Mouse (Mus musculus): ENCODE measurements at regions not wholly inside any gene's neighbourhood (a gene's known extent, or its start where the extent isn't known, plus 50 kb on each side); places are given as distances from the start of the nearest gene placed in this dataset.
A peak's percentile ranks its signal among the peaks of the same experiment; 100 is the strongest.
"Not testable (repeated sequence)": the region's sequence is repeated elsewhere in the genome, so short reads cannot be mapped to it uniquely, and the experiment has no call there.

DNA sequence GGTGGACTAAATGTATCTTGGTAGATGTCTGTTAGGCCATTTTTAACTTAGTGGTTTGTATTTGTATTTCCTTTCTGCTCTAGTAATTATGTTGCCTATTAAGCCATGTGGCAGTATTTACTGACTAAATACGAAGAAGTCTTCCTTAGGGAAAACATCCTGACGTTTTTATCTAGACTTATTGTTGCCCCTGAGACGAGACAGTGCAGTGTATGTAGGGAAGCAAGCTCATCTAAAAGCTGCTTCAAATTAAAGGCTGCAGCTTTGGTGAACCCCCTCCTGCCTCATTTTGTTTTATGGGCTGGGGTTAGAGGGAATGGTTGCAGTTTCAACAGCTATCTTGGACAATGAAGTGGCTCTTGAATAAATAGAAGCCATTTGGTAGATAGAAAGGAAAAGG is 54.6 kb upstream of the C1galt1 start:
- no peak for TF ChIP-seq CTCF (conservative IDR thresholded peaks at IDR 0.05)
- no peak overlapping the region for H3K4me3 ChIP-seq
- no peak for DNase-seq (ENCODE audit: low spot score in 2 of 2)

GRCm38 (mm10) chr6:7789071-7789470 is 55.6 kb upstream of the C1galt1 start:
- H3K4me3 ChIP-seq = no peak overlapping the region
- no peak for TF ChIP-seq CTCF (conservative IDR thresholded peaks at IDR 0.05)
- no peak for DNase-seq (ENCODE audit: low spot score in 2 of 2)
- no peak overlapping the region for H3K27ac ChIP-seq

More for the DNA sequence above, 54.6 kb upstream of the C1galt1 start:
- no peak overlapping the region for H3K27ac ChIP-seq

- no peak for DNase-seq (ENCODE audit: low spot score in 2 of 2)
Observed at GRCm38 (mm10) chr6:7785407-7785806, 59.2 kb upstream of the C1galt1 start.

GRCm38 (mm10) chr6:7783059-7783458 is 61.6 kb upstream of the C1galt1 start:
- TF ChIP-seq CTCF (conservative IDR thresholded peaks at IDR 0.05) = no peak
- DNase-seq (ENCODE audit: low spot score in 2 of 2) = no peak
- H3K27ac ChIP-seq = no peak overlapping the region
- no peak overlapping the region for H3K4me3 ChIP-seq

More at GRCm38 (mm10) chr6:7785407-7785806, 59.2 kb upstream of the C1galt1 start:
- Histone ChIP-seq H3K4me3 (no peak overlapping the region), H3K27ac (no peak overlapping the region)
- TF ChIP-seq CTCF (conservative IDR thresholded peaks at IDR 0.05) = no peak

GRCm38 (mm10) chr6:7779959-7780358 is 64.7 kb upstream of the C1galt1 start:
- Histone ChIP-seq H3K27ac (no peak overlapping the region), H3K4me3 (no peak overlapping the region)
- no peak for TF ChIP-seq CTCF (conservative IDR thresholded peaks at IDR 0.05)
- DNase-seq (ENCODE audit: low spot score in 2 of 2) = no peak

DNA sequence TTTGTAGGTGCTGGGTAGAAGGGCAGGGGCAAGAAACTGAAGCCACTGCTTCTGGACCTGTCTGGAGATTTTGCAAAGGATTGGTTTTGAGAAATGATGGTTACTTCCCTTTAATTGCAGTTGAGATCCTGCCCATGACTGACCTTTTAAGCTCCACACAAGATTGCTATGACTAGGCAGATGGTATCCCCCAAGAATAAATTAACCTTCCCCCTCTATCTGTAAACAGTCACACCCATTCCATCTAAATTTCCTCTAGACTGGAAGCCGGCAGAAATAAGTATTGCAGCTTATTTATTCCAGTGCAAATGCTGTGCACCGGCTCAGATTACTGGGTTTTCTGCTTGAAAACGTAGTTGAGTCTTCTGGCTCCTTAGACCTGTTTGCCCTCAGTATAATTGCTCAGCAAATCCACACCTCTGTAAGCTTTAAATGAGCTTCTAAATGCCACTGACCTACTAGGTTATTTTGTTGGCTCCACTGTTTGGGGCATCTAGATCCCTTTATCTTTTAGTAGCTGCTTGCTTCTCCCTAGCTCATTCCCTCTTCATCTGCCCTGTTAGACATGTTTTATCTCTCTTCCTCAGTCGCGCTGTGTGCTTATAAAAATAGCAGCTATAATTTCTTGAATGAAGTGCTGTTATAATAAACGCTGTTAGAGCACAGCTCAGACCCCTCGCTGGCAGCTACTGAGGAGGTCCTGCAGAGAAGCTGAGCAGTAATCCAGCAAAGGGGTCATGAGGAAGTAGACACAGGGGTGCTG is 65.8 kb upstream of the C1galt1 start:
- no peak overlapping the region for H3K4me3 ChIP-seq
- DNase-seq (ENCODE audit: low spot score in 2 of 2) = no peak
- H3K27ac ChIP-seq = peak overlapping the region; percentile 67
- 0 out of 2 replicates have a peak, but pooled peaks have one; percentile 6 for TF ChIP-seq CTCF (conservative IDR thresholded peaks at IDR 0.05)

DNA sequence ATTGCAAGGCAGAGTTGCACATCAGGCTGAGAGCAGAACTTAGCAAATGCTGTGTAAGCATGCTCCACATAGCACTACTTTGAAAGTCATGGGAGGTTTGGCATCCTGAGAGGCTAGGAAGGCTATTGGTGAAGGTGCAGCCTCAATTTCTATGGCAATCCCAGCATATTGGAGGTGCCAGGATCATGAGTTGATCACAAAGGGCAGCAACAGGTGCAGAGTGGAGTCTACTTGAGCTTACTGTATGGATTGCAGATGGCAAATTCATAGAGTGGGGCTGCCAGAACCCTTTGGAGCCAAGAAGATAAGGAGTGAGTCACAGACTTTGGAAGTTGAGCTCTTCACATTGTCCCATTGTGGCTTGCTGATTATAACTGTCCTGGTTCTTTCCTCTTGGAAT is 75.4 kb upstream of the Asns start:
- H3K4me3 ChIP-seq = no peak overlapping the region
- no peak for TF ChIP-seq CTCF (conservative IDR thresholded peaks at IDR 0.05)
- no peak overlapping the region for H3K27ac ChIP-seq
- DNase-seq (ENCODE audit: low spot score in 2 of 2) = no peak

- no peak for TF ChIP-seq CTCF (conservative IDR thresholded peaks at IDR 0.05)
- Histone ChIP-seq H3K27ac (no peak overlapping the region), H3K4me3 (no peak overlapping the region)
- DNase-seq (ENCODE audit: low spot score in 2 of 2) = no peak
Observed at GRCm38 (mm10) chr6:7767631-7768030, 74.6 kb upstream of the Asns start.

- Histone ChIP-seq H3K27ac (no peak overlapping the region), H3K4me3 (no peak overlapping the region)
- no peak for DNase-seq (ENCODE audit: low spot score in 2 of 2)
- TF ChIP-seq CTCF (conservative IDR thresholded peaks at IDR 0.05) = no peak
Observed at GRCm38 (mm10) chr6:7759385-7759784, 66.3 kb upstream of the Asns start.

DNA sequence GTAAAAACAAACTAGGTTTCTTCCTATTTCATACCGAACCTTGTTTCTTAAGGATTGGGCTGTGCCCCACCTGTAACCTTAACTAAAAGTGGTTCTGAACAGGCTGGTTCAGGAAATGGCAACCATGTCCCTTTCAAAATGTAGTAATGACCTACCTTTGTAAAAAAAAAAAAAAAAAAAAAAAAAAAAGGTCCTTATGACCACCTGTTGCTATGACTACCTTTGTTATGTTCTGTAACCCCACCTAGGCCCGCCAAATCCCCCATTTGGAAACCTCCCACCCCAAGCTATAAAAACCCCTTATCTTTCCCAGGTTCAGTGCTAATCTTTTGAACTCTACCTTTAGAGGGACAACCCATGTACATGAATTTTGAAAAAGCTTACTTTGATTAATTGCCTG is 60.8 kb upstream of the Asns start:
- Histone ChIP-seq H3K27ac (no peak overlapping the region), H3K4me3 (no peak overlapping the region)
- no peak for DNase-seq (ENCODE audit: low spot score in 2 of 2)
- TF ChIP-seq CTCF (conservative IDR thresholded peaks at IDR 0.05) = no peak

- TF ChIP-seq CTCF (conservative IDR thresholded peaks at IDR 0.05) = no peak
- no peak for DNase-seq (ENCODE audit: low spot score in 2 of 2)
- Histone ChIP-seq H3K27ac (no peak overlapping the region), H3K4me3 (no peak overlapping the region)
Observed at GRCm38 (mm10) chr6:7752885-7753611, 60.0 kb upstream of the Asns start.

GRCm38 (mm10) chr6:7748536-7748935 is 55.5 kb upstream of the Asns start:
- DNase-seq (ENCODE audit: low spot score in 2 of 2) = no peak
- Histone ChIP-seq H3K27ac (no peak overlapping the region), H3K4me3 (no peak overlapping the region)
- no peak for TF ChIP-seq CTCF (conservative IDR thresholded peaks at IDR 0.05)

DNA sequence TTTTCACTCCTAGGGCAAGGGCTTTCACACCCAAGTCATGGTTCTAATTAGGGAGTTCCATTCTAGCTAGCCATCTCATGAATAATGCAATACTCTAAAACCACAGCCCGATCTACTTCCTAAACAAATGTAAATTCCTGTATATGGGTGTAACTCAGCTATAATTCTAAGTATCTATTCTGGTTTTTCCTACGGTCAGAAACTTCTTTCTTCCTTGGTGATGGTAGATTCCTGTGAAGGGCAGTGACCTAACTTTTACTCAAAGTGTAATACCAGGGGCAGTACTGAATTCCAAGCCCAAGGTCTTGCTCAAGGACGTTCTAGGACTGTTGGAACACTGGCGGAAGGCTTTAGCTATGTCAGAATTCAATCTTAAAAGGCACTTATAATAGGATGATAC is 51.2 kb upstream of the Asns start:
- not testable (repeated sequence) for H3K4me3 ChIP-seq; DNase-seq (ENCODE audit: low spot score in 2 of 2); H3K27ac ChIP-seq

All from layer of hippocampus, adult 2 months (tissue).